ENCODE assay signal across 8 mouse cellular contexts in genomic region chr11:55991505-55992066, GRCm38 (mm10). TPM values are rescaled to one million over a fixed set of nuclear protein-coding genes. Genes with fewer than 3 reads are reported as not detected.
DNase-seq lines count a peak whose midpoint lies in the region; ATAC-seq lines count a peak whose summit lies in the region.

No protein-coding gene starts in this region.

- no peak overlapping the region for H3K4me3 ChIP-seq in forebrain, embryonic 10.5 days
- H3K4me3 ChIP-seq in forebrain, embryonic 15.5 days = no peak overlapping the region
- no peak overlapping the region for H3K4me3 ChIP-seq in neural tube, embryonic 15.5 days (replicated peaks)
- H3K4me3 ChIP-seq in midbrain, embryonic 14.5 days (replicated peaks; ENCODE audit: low read depth, low read length) = no peak overlapping the region

- no peak for ATAC-seq in forebrain, embryonic 15.5 days (replicated peaks)
- ATAC-seq in neural tube, embryonic 15.5 days (ENCODE audit: low FRiP score) = no peak
- ATAC-seq in common myeloid progenitor, adult 5-6 weeks (replicated peaks; ENCODE audit: low read depth, poor library complexity, severe bottlenecking) = peak; percentile 68; the same call in 1 of the 2 replicates
- no peak for ATAC-seq in midbrain, embryonic 14.5 days (ENCODE audit: low FRiP score, low TSS enrichment)

- DNase-seq in forebrain, embryonic 10.5 days (ENCODE audit: extremely low spot score, low spot score) = peak; percentile 51
- DNase-seq in neural tube, embryonic 10.5 days (ENCODE audit: extremely low spot score, low spot score) = peak; percentile 65
- DNase-seq in kidney, postnatal 14 days = peak; percentile 8
- DNase-seq in midbrain, embryonic 14.5 days = peak; percentile 87
- peak; percentile 38 for DNase-seq in thymus, postnatal 4 days

- no peaks in the 10 kb centered on the region for H3K9me3 ChIP-seq in forebrain, embryonic 10.5 days
- no peaks in the 10 kb centered on the region for H3K9me3 ChIP-seq in forebrain, embryonic 15.5 days
- H3K9me3 ChIP-seq in neural tube, embryonic 15.5 days (replicated peaks) = no peaks in the 10 kb centered on the region
- H3K9me3 ChIP-seq in midbrain, embryonic 14.5 days (ENCODE audit: control insufficient read depth, low read length) = no peaks in the 10 kb centered on the region

- 20% methylated on average over 8 of the region's 8 CpGs for WGBS in forebrain, embryonic 10.5 days
- 13% methylated on average over 8 of the region's 8 CpGs for WGBS in forebrain, embryonic 15.5 days
- WGBS in neural tube, embryonic 15.5 days = 5% methylated on average over 8 of the region's 8 CpGs
- 12% methylated on average over 8 of the region's 8 CpGs for WGBS in midbrain, embryonic 14.5 days

- no peaks in the 10 kb centered on the region for H3K36me3 ChIP-seq in forebrain, embryonic 10.5 days (replicated peaks)
- no peaks in the 10 kb centered on the region for H3K36me3 ChIP-seq in forebrain, embryonic 15.5 days
- H3K36me3 ChIP-seq in neural tube, embryonic 15.5 days = no peaks in the 10 kb centered on the region
- no peaks in the 10 kb centered on the region for H3K36me3 ChIP-seq in midbrain, embryonic 14.5 days (ENCODE audit: control insufficient read depth, insufficient read depth, low read length)

- H3K27ac ChIP-seq in forebrain, embryonic 10.5 days = no peak overlapping the region
- H3K27ac ChIP-seq in forebrain, embryonic 15.5 days (replicated peaks) = no peak overlapping the region
- no peak overlapping the region; the same call in 1 of the 2 replicates for H3K27ac ChIP-seq in neural tube, embryonic 15.5 days (replicated peaks)
- H3K27ac ChIP-seq in midbrain, embryonic 14.5 days (replicated peaks; ENCODE audit: low read depth, low read length) = no peak overlapping the region

- no peak overlapping the region for H3K4me2 ChIP-seq in forebrain, embryonic 15.5 days (replicated peaks)
- no peak overlapping the region for H3K4me2 ChIP-seq in neural tube, embryonic 15.5 days
- no peak overlapping the region for H3K4me2 ChIP-seq in midbrain, embryonic 14.5 days (ENCODE audit: low read length)

- no peak overlapping the region for H3K9ac ChIP-seq in forebrain, embryonic 15.5 days (replicated peaks)
- H3K9ac ChIP-seq in neural tube, embryonic 15.5 days (replicated peaks) = no peak overlapping the region
- no peak overlapping the region for H3K9ac ChIP-seq in midbrain, embryonic 14.5 days (replicated peaks; ENCODE audit: low read length)

- no peaks in the 10 kb centered on the region for H3K4me1 ChIP-seq in forebrain, embryonic 10.5 days
- no peaks in the 10 kb centered on the region for H3K4me1 ChIP-seq in forebrain, embryonic 15.5 days
- peaks cover 17% of the 10 kb centered on the region for H3K4me1 ChIP-seq in neural tube, embryonic 15.5 days
- no peaks in the 10 kb centered on the region for H3K4me1 ChIP-seq in midbrain, embryonic 14.5 days (ENCODE audit: control insufficient read depth, insufficient read depth, low read length)

- no peaks in the 10 kb centered on the region for H3K27me3 ChIP-seq in forebrain, embryonic 10.5 days (ENCODE audit: poor library complexity, severe bottlenecking)
- H3K27me3 ChIP-seq in forebrain, embryonic 15.5 days = no peaks in the 10 kb centered on the region
- no peaks in the 10 kb centered on the region for H3K27me3 ChIP-seq in neural tube, embryonic 15.5 days (replicated peaks)
- H3K27me3 ChIP-seq in midbrain, embryonic 14.5 days (ENCODE audit: control insufficient read depth, insufficient read depth, low read length) = no peaks in the 10 kb centered on the region

RNA-seq across cellular contexts. Expression of gene Nmur2, which starts 49.2 kb away (rescaled TPM):
- polyA plus RNA-seq in forebrain, embryonic 10.5 days (2016; fragmentation: Nextera tagmentation; extraction: Ambion mirVana) = not detected in 2 replicates
- 0.10 TPM in 1 of 2 replicates, not detected in the other for polyA plus RNA-seq in forebrain, embryonic 15.5 days (2015; fragmentation: Nextera tagmentation; extraction: Ambion mirVana)
- polyA plus RNA-seq in neural tube, embryonic 15.5 days (2015; fragmentation: Nextera tagmentation; extraction: Ambion mirVana) = 0.31 and 0.38 TPM in 2 replicates
- total RNA-seq in common myeloid progenitor, adult 5-6 weeks (2017) = not detected in 2 replicates
- 0.26 TPM in 2 replicates for polyA plus RNA-seq in midbrain, embryonic 14.5 days (2014; fragmentation: Nextera tagmentation; extraction: Ambion mirVana)

Comparison
In these comparisons a context has a peak if more than half of its experiments do, and no peak if none do; other contexts are left out.
1. DNase-seq: peak in every context shown above with its lines; median percentile 87 in midbrain, embryonic 14.5 days; 65 in neural tube, embryonic 10.5 days; 51 in forebrain, embryonic 10.5 days; 38 in thymus, postnatal 4 days; 8 in kidney, postnatal 14 days.